Mouse (Mus musculus): ENCODE data around the gene Ccdc33.

Gene Ccdc33

DNA sequence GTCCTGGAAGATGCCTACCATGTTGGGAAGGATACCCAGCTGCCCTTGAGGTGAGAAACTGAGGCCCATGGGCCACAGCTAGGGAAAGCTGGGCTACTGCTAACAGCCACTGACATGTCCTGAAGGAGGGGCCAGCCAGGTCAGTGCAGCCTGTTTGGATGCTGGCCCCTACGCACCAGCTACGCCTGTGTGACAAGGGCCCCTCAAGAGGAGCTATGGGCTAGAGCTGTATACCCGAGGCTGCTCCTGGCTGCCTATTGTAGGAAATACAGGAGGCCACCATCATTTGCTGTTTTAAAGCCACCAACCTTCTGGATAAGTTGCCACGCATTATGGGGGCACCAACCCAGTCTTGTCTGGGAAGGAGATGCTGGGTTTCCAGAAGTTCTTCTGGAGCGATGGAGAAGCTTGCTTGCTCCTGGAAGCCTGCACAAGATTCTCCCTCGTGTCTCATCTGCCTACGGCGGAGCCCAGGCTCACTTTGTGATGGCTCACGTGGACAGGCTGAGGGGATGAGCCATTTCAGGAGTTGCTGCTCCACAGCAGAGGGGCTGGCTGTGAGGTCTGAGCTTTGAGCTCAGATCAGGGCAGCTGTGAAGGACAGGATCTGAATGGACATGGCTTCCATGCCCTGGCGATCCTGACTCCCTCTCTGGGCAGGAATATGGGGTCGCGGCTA, 110.1 kb downstream of the Ccdc33 start:
- DNase-seq: no peak

DNA sequence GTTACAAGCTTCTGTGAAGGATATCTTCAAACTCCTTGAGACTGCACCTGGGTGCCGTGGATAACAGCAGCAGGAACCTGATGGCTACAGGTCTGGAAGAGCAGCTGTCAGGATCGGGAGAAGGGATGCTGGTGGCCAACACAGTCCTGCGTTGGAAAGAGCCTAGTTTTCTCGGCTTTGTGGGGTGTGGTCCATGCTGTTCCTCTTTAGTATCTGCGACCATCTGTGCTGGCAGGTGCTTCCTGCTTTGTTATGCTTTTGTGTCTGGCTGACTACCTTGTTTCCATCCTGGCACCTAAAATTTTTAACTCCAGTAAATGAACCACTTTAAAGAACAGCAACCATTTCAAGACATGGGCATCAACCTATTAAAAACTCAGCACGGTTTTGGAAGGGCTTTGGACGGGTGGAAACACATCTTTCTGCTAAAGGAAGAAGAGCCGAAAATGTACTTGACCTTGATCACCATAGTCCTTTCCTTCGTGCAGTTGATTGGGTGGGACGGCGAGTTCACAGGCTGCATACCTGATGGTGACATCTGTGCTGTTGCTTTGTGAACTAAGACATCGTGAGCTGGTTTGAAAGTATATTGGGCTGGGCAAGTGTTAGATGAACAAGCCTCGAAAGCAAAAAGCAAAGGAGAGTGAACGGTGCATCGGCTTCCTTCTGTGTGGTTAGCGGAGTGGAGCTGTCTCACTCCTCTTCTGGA, 112.7 kb downstream of the Ccdc33 start, which contains the start of gene Cyp11a1:
Gene Cyp11a1, plus strand, starts transcription at position 659 of the 709 bp plus-strand sequence.
- no peak for DNase-seq

DNA sequence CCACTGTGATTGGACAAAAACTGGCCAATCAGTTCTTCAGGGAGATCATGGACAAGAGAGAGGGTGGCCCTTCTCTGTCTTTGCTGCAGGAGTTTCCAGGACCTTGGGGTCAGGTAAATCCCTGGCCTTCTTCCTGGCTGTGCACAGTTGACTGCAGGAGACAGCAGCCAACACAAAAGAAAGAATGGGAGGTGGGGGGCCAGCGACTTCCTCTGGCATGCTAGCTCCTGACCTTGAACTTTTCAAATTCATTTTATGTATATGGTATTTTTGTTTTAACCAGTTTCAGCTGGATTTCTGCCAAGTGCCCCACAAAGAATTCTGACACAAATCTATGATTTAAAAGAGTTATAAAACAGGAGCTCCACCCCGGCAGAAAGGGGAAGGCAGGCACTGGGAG, 115.4 kb downstream of the Ccdc33 start:
- DNase-seq: peak in 1 of 2 experiments; percentile 9

DNA sequence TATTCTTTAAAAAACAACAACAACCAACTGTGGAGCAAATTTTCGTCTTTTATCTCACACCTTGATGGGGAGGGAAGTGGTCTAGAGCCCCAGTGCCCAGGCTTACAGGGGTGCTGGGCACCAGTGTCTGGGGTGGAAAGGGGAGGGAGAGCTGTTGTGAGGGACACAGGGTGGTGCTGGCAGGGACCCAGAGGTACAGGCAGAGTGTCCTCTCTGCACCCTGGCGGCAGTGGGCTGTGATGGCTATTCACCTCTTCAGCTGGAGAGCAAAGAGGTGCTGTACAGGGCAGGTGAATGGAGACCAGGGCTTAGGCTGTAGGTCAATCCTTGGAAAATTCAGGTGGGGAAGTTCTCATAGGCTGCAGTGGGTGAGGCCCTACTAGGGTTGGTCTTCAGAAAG, 118.9 kb downstream of the Ccdc33 start:
- no peak for DNase-seq

DNA sequence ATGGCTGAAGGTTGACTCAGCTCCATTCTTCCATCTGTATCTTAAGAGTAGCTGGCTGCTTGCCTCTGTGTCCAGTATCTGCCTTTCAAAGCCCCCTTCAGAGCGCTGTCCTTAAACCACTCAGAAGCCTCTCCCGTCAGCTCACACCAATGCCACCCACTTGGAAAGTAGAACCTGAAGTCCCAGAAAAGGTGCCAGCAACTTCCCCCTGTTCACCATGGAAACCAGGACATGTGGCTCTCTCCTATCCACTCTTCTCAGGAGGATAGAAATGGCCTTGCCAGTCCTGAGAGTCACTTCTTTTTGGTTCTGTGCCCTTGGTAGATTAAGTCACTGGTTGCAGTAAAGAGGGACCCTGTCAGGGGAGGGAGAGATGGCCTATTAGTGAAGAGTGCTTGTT, 119.9 kb downstream of the Ccdc33 start:
- DNase-seq: no peak

DNA sequence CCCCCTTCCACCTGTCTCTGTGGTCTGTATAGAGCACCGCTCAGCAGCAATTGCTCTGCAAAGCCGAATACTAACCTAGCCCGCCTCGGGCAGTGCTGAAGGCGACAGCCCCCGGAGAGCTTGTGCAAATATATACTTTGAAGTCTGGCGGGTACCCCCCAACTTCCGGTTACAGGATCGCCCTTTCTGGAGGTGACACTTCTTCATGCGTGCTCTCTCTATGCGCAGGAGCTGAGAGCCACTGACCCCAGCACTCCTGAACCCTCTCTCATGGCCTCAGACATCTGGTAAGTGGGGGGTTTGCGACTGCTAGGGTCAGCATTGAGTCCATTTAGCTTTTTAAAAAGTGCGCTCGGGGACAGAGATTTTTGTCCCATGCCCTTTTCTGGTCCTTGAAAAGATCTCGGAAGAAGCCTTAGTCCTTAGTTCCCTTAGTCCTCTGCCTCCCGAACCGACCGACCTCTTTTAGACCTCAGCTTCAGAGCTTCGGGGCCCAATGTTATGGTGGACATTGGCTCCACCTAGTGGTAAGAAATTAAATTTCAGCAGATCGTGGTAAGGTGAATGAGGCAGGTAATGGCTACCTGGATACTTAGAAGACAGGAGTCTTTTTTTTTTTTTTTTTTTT, 120.5 kb downstream of the Ccdc33 start:
- peak; percentile 49 to 72 for DNase-seq

DNA sequence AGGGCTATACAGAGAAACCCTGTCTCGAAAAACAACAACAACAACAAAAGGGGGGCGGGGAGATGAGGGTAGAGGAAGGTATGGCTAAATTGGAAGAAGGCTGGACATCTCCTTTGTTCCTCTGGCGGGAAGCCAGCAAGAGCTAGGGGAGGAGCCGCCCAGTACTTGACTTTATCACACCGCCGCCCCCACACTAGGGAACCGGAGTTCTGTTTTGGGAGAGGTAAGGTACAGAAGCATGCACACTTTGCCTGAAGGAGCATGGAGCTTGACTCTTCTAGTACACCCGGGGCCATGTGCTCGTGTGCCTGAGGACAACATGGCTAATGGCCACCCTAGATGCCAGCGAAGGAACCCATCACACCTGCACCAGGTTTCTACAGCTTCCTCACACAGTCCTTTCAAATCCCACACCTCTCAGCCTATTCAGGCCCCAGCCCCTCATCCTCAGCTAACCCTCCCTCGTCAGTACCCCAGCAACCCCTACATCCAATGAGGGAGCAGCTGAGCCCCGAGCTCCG, 121.1 kb downstream of the Ccdc33 start:
- DNase-seq: peak in 1 of 2 experiments; percentile 60

DNA sequence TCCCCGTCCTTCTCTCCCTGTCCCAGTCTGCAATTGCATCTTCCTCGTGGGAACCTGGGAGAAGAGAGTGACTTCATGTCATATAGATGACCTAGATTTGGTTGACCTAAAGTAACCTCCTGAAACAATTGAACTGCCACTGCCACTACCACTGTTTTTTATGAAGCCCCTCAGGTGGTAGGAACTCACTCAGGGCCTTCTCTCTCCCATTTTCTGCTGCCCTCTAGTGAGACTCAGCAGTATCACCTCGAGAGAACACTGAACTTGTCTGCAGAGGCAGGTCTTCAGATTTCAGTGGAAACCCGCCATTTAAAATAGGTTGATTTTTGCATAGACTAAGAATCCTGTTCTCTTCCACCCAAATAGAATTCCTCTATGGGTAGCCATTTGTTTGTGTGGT, 123.3 kb downstream of the Ccdc33 start:
- DNase-seq: peak in 1 of 2 experiments; percentile 21

DNA sequence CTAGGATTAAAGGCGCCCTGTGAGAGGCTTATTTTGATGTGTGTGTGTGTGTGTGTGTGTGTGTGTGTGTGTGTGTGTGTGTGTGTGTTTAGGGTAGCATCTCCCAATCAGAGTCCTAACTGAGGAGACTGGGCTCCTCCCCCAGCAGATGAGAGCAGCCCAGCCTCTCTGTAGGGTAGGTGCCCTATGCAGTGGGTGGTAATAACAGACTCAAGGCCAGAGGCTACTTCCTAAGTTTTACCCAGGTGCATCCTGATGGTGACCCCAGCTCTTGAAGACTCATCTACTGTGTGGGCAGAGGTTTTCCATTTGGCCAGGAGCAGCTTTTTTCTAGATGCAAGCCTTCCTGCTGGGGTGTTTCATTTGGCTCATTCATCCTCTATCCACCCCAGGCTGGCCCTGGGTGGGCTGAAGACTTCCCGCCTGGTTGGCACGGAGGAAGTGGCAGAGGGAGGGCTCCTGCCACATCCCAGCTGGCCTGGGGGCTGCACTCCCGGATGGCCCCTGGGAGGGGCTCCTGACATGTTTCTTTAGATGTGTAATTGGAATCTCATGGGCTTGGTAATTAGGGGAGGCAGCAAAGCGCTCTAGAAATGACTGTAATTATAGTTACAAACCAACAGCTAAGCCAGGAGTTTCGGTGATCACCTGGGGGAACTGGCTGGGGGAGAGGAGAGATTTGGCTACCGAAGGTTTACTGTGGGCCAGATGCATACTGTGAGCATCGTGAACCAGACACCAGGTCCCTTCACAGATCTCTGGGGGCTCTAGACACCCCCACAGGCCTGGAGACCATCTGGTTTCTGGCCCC, 125.6 kb downstream of the Ccdc33 start:
- DNase-seq: no peak

DNA sequence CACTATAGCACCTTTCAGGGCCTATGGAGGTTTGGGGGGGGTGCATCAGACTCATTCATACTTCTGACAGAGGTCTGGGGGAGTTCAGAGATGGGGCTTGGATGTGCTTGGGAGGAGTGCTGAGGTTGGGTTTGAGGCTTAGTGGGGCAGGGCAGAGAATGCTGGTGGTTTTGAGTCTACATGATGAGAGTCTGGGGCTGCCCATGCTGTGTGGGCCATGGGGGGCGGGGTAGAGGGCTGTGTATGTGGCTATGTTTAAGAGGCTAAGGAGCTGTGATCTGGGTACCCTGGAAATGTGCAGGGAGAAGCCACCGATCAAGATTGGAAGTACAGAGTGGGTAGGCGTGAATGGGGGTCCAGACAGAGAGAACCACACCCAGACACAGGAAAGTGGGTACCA, 126.6 kb downstream of the Ccdc33 start:
- DNase-seq: no peak

DNA sequence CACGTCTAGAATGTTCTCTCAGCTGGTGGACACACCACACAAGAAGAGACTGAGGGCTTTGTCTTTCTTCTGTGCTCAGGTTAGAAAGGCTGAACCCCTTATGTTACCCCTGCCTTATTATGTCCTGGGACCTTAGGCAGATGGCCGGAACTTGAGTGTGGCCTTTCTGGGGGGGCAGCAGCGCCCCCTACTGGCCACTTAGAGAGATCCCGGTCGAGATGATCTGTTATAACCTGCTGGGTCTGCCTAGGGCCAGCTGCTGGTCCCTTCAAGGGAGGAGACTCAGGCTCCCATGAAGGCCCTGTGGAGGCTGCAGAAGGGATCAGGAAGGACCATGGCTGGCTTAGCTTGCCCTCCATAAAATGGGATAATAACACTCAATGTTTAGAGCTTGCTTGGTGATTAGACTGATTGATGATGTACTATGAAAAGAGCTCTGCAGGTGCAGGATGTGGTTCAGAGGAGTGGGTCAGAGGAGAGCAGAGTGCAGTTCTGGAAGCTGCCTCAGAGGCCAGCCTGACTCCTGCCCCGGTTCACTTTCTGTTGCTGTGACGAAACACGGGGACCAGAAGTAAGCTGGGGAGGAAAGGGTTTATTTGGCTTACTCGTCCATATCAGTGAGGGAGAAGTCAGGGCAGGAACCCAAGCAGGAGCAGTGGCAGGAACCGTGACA, 128.0 kb downstream of the Ccdc33 start:
- peak in 1 of 2 experiments; percentile 35 for DNase-seq

DNA sequence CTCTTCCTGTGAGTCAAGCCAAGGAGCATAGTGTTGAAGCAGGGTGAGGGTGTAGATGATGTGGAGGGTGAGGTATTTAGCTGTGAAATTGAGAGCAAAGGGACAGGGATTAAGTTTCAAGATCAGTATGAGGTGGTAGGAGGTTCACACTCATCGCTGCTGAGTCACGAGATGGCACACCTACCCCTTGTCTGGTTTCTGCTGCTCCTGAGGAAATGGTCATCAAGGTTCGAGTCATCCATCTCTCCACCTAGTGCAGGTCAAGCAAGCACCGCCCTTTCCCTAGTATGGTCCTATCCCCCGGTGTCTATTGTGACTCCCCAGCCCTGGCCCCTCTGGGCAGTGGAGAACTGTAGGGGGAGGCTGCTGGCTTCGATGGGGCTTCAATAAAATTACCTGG, 129.3 kb downstream of the Ccdc33 start:
- no peak for DNase-seq

DNA sequence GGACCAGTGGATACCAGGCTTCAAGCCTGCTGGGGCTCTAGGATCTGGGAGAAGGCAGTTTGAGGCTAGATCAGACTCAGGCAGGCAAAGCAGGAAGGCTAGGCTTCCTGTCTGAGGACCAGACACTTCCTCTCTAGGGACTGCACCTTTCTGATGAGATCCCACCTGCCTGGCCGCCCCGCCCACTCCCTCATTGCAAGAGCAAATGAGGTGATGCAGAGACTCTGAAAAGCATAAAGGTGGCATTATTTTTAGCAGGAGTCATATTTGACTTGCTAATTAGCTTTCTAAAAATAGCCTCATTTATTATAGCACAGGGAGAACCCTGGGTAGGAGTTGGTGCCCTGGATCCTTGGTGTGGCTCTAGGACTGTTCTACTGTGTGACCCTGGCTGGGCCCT, 130.5 kb downstream of the Ccdc33 start:
- DNase-seq: no peak

DNA sequence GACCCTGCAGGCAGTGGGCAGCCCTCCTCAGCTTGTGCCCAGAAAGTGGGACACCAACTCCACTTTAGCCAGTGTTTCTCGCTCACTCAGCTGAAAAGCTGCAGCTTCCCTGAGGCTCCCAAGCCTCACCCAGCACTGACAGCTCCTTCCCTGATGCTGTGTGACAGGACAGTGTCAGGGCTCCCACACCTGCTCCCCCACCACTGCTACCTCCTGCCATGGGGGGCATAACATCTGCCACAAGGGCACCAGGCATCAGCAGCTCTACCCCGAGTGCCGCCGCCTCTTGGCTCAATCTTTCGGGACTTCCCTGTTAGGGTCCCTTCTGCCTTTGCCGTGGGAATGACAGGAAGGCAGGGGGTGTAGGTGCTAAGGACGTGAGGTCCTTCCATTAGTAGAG, 132.3 kb downstream of the Ccdc33 start:
- DNase-seq: no peak

DNA sequence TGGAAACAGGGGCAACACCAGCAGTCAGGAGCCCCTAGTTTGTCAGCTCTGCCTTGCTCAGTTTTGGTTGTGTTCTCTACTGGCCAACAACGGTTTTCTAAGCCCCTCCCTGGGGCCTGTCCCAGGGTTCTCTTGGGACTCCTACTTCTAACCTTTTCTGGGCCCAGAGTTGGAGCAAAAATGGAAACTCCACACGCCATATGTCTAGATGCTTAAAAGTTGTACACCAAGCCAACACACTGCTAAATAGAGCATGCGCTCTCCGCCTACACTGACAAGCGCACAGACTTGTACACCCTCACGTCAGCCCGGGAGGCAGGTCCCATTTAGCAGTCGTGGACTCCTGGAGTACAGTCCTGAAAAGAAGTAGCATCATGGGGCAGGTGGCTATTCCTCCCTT, 133.3 kb downstream of the Ccdc33 start:
- no peak for DNase-seq

DNA sequence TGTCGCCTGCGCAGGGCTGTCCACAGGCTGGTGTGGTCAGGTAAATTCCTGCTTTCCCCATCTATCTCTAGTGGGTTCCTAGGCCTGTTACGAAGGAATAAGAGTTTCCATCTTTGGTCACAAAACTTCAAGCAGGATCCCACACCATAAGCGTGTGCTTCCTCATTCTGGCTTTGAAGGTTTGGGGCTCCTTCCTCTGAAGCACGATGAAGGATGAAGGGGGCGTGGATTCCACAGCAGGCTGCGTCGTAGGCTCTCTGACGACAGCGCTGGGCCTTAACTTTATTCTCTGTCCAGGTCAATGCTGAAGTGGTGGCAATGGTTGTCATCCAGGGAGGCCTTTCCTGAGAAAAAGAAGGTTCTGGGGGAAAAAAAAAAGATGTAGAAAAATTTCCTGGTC, 138.1 kb downstream of the Ccdc33 start:
- DNase-seq: no peak

DNA sequence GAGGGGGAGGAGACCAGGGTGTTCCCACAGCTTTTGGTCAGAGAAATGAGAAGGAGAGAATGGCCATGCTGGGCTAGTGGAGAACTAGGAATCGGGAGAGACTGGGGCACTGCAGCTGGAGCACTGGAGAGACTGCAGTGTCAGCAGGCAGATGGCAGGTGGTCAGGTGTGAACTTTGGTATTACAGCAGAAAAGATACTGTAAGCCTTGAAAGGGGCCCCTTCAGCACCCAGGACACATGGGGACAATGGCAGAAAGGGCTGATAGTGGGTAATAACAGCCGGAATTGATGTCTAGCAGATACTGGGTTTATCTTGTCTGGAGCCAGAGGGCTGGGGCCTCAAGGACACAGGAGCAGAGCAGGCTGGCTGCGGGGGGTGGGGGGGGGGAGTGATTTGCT, 139.8 kb downstream of the Ccdc33 start:
- DNase-seq: no peak
